Mouse (Mus musculus) ovary, adult 18-20 months (tissue): ENCODE results near the gene Arnt.
"Not testable (repeated sequence)": the region's sequence is repeated elsewhere in the genome, so short reads cannot be mapped to it uniquely, and the experiment has no call there.

ENCODE experiments used
- DNase-seq: peaks from one replicate; pipeline ENCODE4 v3.0.0; 2022; ENCODE audit warnings: low spot score, mixed read lengths

Arnt gene

DNA sequence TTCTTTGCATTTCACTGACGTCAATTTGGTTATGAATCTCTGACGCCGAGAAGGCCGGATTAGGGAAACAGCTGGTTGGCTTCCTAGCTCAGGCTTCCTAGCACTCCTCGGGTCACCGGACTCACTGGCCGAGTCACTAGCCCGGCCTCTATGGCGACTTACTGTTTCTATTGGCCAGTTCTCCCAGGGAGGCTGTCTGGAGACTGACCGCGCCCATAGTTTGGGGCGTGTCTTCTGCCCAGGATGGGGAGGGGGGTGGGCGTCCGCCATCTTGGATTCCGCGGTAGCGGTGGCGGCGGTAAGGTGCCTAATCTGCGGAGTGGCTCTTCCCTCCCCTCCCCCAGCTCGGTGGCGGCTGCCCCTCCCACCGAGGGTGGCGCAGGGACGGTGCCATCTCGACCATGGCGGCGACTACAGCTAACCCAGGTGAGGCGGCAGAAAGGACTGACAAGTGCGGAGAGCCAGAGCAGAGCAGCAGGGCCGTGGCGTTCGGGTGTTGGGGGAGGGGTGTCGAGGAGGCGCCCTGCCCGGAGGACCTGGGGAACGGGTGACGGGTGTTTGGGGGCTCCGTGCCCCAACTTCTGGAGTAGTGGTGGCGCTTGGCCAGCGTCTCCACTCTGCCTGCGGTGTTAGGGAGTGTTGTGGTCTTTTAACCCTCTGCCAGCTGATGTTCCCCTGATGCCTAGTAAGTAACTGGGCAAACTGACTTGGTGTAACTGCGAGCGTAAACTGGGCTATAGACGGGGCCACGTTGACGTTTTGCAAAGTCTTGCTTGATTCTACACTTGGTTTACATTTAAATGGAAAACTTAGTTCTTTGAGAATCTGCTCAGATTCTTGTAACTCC, at the start of gene Arnt:
TSS of gene Arnt (plus strand) at position 253 of the 847 bp plus-strand sequence.
- DNase-seq, result peak; percentile 94

GRCm38 (mm10) chr3:95385401-95386075, 48.6 kb upstream of the Arnt start:
- DNase-seq, result no peak

- DNase-seq, result no peak
These were observed 39.8 kb upstream of the Arnt start for GRCm38 (mm10) chr3:95394385-95394784.

GRCm38 (mm10) chr3:95402741-95403140, 31.4 kb upstream of the Arnt start, which contains the start of gene 4930558C23Rik:
Gene 4930558C23Rik (minus strand): TSS chr3:95402841.
- no peak for DNase-seq

DNA sequence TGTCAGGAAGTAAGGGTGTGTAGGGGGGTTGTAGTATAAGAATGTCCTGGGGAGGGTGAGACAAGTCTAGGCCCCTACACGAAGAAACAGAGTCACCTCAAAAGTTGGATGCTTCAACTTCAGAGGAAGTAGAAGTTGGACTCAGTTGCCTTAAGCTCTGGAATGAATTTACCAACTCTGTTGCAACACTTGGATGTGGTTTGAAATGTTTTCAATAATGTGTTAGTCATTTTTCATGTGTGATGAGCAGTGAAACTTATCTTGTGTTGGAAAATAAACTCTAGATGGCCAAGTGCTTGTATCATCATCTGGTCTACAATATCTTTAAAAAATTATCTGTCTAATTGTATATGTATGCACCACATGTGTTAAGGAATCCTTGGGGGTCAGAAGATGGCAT, 26.5 kb upstream of the Arnt start:
- DNase-seq, result no peak

DNA sequence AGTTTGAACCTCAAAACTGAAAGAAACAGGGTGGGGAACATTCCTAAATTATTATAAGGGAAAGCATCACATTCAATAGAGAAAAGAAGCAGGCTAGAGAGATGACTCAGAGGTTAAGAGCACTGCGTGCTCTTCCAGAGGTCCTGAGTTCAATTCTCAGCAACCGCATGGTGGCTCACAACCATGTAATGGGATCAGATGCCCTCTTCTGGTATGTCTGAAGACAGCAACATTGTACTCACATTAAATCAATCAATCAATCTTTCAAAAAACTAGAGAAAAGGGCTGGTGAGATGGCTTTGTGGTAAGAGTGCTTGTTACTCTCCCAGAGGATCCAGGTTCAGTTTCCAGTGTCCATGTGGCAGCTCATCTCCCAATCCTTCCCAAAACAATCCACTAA, 25.3 kb upstream of the Arnt start:
- no peak for DNase-seq

DNA sequence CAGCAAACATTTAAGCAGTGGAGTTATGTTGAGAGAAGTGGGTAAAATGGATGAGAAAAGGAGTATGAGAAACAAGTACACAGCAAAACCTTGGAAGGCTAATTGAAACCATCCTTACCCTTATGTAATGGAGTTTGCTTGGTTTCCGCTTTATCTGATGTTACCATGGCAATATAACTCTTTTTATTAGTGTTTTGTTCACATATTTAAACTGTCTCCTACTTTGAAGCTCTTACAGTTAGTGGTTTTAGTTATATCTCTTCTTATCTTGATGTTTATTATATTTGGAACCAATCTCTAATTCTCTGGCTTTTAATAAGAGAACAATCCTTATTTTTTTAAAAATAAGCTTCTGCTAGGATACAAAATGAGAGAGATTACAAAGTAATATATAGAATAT, 21.9 kb upstream of the Arnt start:
- no peak for DNase-seq

- DNase-seq, result no peak
These were observed 16.3 kb upstream of the Arnt start for GRCm38 (mm10) chr3:95417866-95418265.

DNA sequence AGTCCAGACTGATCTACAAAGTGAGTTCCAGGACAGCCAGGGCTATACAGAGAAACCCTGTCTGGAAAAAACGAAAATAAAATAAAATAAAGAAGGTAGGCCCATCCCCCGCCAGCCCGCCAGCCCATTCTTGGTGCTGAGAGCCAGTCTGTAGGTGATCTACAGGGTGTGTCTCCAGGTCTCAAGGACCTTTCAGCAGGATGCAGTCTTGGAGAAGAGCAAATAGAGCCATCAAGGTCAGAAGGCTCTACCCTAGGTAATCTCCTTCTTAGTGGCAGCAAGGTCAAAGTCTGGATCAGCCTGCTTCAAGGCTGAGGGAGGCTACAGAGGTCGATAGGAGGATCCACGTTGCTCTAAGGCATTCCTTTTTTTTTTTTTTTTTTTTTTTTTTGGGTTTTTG, 7.7 kb upstream of the Arnt start:
- not testable (repeated sequence) for DNase-seq

DNA sequence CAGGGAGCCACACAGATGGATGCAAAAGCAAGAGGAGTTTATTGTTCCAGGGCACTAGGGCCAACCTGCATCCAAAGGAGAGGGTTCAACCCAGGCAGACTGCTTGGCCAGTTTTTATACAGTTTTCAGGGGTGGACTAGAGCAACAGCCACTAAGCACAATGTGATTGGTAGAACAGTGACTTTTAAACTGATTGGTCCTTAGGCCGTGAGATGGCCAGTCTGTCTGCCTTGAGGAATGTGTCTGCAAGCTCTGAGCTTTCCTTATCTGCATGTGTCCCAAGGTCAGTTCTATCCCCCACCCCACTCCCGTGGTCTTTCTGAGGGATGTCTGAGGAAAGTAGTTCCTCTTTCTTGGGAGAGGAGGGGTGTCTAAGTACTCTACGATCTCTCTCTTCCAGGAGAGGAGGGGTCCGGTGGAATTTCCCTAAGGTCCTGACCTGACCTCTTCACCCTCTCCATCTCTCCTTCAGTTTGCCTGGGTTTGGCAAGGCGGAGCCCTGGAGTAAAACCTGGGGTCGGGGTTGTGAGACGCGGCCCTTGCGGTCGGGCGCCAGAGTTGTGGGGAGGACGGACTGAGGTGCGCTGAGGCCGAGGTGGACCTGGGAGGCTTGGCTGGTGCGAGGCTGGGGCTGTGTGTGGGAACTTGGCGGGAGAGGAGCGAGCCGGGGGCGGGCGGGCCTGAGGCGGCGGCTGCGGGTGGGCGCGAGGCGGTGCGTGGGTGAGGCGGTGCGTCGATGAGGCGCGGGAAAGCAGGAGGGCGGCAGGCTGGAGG, 6.9 kb upstream of the Arnt start:
- DNase-seq, result not testable (repeated sequence)

- DNase-seq, result not testable (repeated sequence)
These were observed 6.3 kb upstream of the Arnt start for GRCm38 (mm10) chr3:95427891-95428238.

DNA sequence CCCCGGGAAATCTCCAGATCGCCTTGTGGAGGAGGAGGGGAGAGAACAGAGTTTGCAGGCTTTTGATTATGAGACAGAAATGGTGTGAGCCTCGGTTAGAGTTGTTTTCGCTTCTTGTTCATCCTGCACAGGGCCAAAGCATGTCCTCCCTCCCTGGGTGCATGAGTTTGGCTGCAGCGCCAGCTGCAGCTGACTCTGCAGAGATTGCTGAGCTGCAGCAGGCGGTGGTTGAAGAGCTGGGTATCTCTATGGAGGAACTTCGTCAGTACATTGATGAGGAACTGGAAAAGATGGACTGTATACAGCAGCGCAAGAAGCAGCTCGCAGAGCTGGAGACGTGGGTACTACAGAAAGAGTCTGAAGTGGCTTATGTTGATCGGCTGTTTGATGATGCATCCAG, 5.8 kb upstream of the Arnt start:
- DNase-seq, result not testable (repeated sequence)

DNA sequence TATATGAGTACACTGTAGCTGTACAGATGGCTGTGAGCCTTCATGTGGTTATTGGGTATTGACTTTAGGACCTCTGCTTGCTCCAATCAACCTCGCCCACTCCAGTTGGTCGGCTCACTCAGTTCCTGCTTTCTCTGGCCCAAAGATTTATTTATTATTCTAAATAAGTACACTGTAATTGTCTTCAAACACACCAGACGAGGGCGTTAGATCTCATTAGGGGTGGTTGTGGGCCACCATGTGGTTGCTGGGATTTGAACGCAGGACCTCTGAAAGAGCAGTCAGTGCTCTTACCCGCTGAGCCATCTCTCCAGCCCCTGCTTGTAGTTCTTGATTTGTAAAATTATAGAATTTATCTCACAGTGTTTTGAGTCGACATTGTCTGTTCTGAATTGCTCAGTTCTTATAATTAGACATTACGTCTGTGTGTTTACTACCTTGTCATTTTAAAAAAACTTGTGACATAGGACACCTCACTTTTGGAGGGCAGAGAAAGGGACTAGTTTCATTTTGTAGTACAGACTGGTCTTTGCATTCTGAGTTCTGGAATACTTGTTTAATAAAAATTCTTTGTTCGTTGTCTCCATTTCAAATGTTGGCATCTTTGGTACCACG, 780 bp upstream of the Arnt start:
- DNase-seq, result no peak

DNA sequence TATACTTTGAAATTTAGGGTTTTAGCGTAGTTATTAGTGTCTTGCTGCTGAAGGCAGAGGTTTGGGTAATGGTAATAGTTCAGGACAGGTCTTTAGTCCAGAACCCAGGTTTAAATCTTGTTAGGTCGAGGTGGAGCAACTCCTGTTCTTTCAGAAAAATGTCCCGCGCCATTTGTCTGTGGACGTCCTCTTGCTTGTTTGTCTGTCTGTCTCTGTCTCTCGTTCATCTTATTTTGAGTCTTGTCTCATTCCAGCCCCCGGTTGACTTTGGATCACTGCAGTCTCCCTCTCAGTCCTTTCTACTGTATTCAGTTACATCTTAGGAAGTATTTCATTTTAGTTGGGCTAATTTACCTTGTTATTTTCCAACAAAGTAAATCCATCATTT, 789 bp downstream of the Arnt start:
- no peak for DNase-seq

- no peak for DNase-seq
These were observed 1.4 kb downstream of the Arnt start for GRCm38 (mm10) chr3:95435561-95435960.

DNA sequence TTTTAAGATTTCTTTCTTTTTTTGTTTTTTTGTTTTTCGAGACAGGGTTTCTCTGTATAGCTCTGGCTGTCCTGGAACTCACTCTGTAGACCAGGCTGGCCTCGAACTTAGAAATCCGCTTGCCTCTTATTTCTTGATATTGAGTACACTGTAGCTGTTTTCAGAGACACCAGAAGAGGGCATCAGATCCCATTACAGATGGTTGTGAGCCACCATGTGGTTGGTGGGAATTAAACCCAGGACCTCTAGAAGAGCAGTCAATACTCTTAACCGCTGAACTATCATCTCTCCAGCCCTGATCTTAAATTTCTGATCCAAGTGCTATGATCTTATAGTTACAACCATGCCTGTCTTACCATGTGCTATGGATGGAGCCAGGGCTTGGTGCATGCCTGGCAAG, 4.4 kb downstream of the Arnt start:
- DNase-seq, result not testable (repeated sequence)

DNA sequence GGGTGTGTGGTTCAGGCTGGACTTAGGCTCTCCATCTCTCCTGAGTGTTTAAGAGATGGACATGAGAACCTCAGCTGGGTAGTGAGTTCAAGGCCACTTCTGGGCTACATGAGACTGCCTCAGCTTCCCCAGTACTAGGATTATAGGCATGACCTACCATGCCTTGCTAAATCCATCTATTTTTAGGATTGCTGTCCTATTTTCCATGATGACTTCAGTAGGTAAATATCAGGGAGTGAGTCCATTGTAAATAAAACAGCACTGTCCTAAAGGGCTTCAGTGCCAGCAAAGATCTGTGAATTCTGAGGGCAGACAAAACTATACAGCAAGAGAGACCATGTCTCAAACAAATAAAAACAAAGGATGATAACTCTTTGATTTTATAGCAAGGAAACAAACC, 5.5 kb downstream of the Arnt start:
- DNase-seq, result no peak

DNA sequence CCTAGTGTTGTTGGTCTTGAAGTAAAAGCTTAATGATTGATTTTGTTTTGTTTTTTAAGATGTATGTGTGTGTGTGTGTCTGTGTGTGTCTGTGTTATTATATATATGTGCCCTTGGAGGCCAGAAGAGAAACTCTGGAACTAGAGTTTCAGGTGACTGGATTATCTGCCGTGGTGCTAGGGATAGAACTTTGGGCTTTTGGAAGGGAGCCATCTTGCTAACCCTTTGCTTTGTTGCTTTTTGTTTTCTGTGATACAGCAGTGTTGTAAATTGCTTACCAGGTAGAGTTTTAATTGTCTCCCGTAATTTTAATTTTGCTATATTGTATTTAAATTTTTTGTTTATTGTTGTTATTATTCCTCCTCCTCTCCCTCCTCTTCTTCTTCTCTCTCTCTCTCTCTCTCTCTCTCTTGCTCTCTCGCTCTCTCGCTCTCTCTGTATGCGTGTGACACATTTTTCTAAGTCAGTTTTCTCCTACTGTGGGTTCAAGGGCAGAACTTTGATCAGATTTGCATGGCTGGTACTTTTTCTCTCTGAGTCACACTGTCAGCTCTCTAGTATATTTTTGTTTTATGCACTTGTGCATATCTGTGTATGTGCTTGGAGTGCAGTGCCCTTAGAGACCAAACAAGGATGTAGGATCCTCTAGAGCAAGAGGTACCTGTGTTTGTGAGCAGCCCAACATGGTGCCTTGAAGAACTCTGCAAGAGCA, 8.4 kb downstream of the Arnt start:
- DNase-seq, result no peak

GRCm38 (mm10) chr3:95445311-95445710, 11.1 kb downstream of the Arnt start:
- no peak for DNase-seq

DNA sequence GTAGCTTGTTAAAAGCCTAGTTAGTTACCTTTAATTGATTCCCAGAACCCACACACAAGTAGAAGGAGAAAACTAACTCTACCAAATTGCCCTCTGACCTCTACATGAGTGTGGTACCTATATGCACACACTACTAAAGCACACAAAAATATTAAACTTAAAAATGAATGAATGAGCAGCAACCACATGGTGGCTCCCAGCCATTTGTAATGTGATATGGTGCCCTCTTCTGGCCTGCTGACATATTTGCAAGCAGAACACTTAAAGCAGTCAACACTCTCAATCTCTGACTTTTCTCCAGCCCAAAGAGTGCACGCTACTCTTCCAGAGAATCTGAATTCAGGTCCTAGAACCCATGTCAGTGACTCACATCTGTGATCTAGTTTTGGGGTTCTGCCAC, 16.2 kb downstream of the Arnt start:
- DNase-seq, result no peak

- no peak for DNase-seq
These were observed 16.7 kb downstream of the Arnt start for GRCm38 (mm10) chr3:95450915-95451314.

- no peak for DNase-seq
These were observed 22.2 kb downstream of the Arnt start for GRCm38 (mm10) chr3:95456367-95456766.
